8 mouse cellular contexts compared by ENCODE assay signal in genomic region chr5:74175526-74176270, GRCm38 (mm10). TPM values are rescaled to one million over a fixed set of nuclear protein-coding genes. Genes with fewer than 3 reads are reported as not detected.
DNase-seq lines count a peak whose midpoint lies in the region; ATAC-seq lines count a peak whose summit lies in the region.

No protein-coding gene starts in this region.

- WGBS in hindbrain, embryonic 14.5 days, result 49% methylated on average over 14 of the region's 14 CpGs

- H3K4me3 ChIP-seq in hindbrain, embryonic 14.5 days (replicated peaks; ENCODE audit: low read length), result no peak overlapping the region

- DNase-seq in ovary, postnatal 36 days (ENCODE audit: low spot score), result peak; percentile 42
- DNase-seq in ovary, postnatal 14 days (ENCODE audit: low spot score), result no peak
- peak; percentile 87 for DNase-seq in forelimb bud, embryonic 11.5 days (ENCODE audit: low read depth, low spot score)
- peak; percentile 50 for DNase-seq in hindbrain, embryonic 14.5 days (ENCODE audit: low spot score)
- DNase-seq in neural tube, embryonic 10.5 days (ENCODE audit: extremely low spot score, low spot score), result peak; percentile 62
- no peak for DNase-seq in frontal cortex, postnatal 14 days (ENCODE audit: low spot score in 2 of 2)
- DNase-seq in adrenal gland, postnatal 14 days, result no peak
- DNase-seq in thymus, adult 18-20 months, result no peak

- H3K9me3 ChIP-seq in hindbrain, embryonic 14.5 days (ENCODE audit: control insufficient read depth, low read length), result no peaks in the 10 kb centered on the region

- 0 out of 2 replicates have a peak, but pooled peaks cover 13% of the 10 kb centered on the region for H3K4me1 ChIP-seq in hindbrain, embryonic 14.5 days (replicated peaks; ENCODE audit: control insufficient read depth, insufficient read depth, low read length)

- peak; percentile 56; the same call in 1 of the 2 replicates for ATAC-seq in hindbrain, embryonic 14.5 days (ENCODE audit: low FRiP score)

- no peak overlapping the region for H3K27ac ChIP-seq in hindbrain, embryonic 14.5 days

- no peaks in the 10 kb centered on the region for H3K36me3 ChIP-seq in hindbrain, embryonic 14.5 days (replicated peaks; ENCODE audit: control insufficient read depth, insufficient read depth)

- no peak overlapping the region for H3K4me2 ChIP-seq in hindbrain, embryonic 14.5 days (replicated peaks)

- no peaks in the 10 kb centered on the region for H3K27me3 ChIP-seq in hindbrain, embryonic 14.5 days (ENCODE audit: control insufficient read depth, insufficient read depth, low read length)

- no peak overlapping the region for H3K9ac ChIP-seq in hindbrain, embryonic 14.5 days

RNA-seq across cellular contexts. Expression of gene Rasl11b, which starts 19.4 kb away (rescaled TPM):
- polyA plus RNA-seq in hindbrain, embryonic 14.5 days (2014; fragmentation: Nextera tagmentation; extraction: Ambion mirVana), result 15.4 and 16.5 TPM in 2 replicates
- total RNA-seq in adrenal gland, postnatal 14 days (2021), result 16.0 and 17.8 TPM in 2 replicates

Comparison
In these comparisons a context has a peak if more than half of its experiments do, and no peak if none do; other contexts are left out.
1. DNase-seq: peak in ovary, postnatal 36 days (single experiment), forelimb bud, embryonic 11.5 days (single experiment), hindbrain, embryonic 14.5 days (single experiment) and neural tube, embryonic 10.5 days (single experiment); none in ovary, postnatal 14 days (single experiment), frontal cortex, postnatal 14 days (0 of 2), adrenal gland, postnatal 14 days (single experiment) and thymus, adult 18-20 months (0 of 2).